Mouse (Mus musculus) layer of hippocampus, postnatal 25 days (tissue): ENCODE results near the gene Atp6v1g2. TPM values are rescaled to one million over a fixed set of nuclear protein-coding genes. Genes with fewer than 3 reads are reported as not detected.

Source experiments
- DNase-seq, 2 experiments: peaks; one replicate each; pipeline ENCODE4 v3.0.0; 2022; ENCODE audit warnings: mixed read lengths in 2 of 2, low spot score in 1 of 2; ENCODE audit errors: extremely low spot score in 1 of 2
- total RNA-seq, 2 experiments: library from RNA; stranded (reverse); gene quantifications; 2 replicates each; pipeline ENCODE4 v1.2.3; 2021

Gene Atp6v1g2
- total RNA-seq, result 100 to 1,000 TPM; 607 to 639 TPM

- no peak for DNase-seq
These were observed at the start of gene Atp6v1g2 for GRCm38 (mm10) chr17:35233114-35233980. Atp6v1g2 (plus strand) TSS chr17:35233660.

DNA sequence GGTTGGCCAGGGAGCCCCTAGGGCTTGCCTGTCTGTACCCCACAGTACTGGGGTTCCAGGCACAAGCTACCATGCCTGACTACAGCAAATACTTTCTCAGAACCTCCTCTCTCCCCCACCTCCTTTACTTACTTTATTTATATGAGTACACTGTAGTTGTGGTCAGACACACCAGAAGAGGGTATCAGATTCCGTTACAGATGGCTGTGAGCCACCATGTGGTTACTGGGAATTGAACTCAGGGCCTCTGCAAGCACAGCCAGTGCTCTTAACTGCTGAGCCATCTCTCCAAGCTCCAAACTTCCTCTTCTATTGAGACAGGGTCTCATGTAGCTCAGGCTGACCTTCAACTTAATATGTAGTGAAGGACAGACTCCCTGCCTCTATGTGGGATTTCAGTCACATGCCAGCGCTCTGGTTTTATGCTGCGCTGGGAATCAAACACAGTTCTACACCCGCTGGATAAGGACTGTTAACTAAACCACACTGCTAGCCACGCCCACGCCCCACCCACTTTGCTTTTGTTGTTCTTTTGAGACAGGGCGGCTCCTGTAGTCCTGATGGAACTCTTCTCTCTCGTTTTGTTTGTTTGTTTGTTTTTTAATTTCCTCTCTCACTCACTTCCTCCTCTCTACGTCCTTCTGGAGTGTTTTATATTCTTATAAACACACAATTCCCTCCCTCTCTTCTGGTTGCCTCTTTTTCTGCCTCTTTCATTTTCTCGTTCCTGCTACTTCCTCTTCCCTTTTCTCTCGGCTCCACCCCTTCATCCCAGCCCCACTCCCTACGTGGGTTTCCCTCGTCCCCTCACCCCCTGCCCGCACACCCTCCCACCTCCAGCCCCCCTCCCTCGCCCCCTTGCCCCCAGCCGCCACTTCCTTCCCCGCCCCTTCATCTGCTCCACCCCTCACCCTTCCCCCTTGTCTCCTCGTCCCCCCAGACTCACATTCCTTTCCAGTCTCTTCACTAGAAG, 47.5 kb upstream of the Atp6v1g2 start:
- DNase-seq, result no peak

DNA sequence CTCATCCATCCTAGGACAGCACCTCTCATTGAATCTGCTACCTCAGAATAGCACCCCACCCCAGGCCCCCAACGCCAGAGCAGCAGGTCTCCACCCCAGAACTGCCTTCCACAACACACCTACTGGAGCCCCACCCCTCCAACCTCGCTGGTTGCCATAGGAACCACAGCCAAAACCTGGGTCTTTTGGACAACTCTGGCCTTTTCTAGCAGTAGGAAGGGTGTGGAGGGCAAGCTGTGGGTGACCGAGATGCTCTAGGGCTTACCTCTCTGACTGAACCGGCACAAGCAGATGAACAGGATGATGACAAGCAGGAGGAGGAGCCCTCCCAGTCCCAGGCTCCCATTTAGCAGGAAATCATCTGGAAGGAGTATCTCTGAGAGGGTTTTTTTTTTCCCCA, 46.8 kb upstream of the Atp6v1g2 start:
- DNase-seq, result no peak

GRCm38 (mm10) chr17:35187345-35187744, 46.1 kb upstream of the Atp6v1g2 start:
- DNase-seq, result no peak

DNA sequence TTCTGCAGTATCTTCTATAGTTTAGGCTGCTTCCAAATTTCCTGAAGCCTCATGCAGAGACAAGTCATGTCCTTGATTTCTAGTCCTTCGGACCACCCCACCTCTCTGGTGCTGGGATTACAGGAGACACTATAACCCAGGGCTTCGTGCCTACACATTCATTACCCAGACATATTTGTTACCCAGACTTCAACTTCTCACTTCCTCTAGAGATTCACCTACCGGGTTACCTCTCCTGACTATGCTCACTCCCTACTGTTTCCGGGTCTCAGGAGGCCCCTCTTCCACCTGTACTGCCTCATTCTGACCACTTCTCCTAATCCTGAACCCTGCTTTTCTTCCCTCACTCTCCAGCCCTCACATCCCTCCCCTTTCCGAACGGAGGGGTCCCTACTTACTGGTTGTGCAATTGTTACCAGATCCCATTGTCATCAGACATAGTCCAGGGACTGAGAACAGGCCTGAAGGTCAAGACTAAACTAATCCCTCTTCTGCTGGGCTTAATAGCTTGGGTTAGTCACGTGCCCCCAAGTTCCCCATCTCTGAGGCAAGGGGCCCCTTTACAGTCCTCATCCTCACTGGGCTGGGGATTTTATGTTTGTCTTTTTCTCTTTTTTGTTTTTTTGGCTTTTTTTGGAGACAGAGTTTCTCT, 45.4 kb upstream of the Atp6v1g2 start, which contains the start of gene Lst1:
Lst1 (minus strand) TSS at position 481 of the 652 bp plus-strand sequence.
- DNase-seq, result no peak

- DNase-seq, result no peak
These were observed 44.3 kb upstream of the Atp6v1g2 start for GRCm38 (mm10) chr17:35189186-35189585.

DNA sequence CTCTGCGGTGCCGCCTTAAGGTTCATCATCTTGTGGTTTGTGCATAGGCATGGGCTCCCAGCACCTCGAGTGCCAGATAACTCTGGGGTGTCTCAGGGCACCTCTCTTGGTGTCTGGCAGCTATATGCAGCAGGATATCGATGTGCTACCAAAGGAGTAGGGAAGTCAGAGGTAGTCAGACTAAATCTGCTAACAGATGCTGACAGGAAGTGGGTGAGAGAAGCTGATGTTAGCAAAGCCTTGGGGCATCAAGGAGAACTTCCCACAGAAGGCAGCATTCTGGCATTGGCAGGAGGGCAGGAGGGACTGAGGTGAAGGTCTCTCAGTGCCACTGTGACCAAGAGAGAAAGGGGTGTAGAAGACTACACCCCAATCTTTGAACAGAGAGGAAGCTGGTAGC, 43.4 kb upstream of the Atp6v1g2 start:
- DNase-seq, result no peak

GRCm38 (mm10) chr17:35191723-35192122, 41.7 kb upstream of the Atp6v1g2 start:
- DNase-seq, result no peak

DNA sequence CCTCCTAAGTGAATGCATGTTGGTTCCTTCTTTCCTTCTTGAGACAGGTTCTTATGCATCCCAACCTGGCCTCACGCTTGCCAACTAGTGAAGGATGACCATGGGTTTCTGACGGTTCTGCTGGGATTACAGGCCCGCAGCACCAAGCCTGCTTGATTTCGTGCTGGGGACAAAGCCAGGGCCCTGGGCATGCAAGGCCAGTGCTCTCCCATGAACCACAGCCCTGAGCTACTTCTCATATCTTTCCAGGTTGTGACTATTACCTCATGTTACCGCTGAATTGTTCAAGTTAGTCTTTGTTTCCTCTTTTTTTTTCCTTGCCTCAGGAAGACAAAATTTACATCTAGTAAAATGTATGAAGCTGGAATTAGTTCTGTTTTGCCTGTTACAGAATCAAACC, 40.5 kb upstream of the Atp6v1g2 start:
- no peak for DNase-seq

DNA sequence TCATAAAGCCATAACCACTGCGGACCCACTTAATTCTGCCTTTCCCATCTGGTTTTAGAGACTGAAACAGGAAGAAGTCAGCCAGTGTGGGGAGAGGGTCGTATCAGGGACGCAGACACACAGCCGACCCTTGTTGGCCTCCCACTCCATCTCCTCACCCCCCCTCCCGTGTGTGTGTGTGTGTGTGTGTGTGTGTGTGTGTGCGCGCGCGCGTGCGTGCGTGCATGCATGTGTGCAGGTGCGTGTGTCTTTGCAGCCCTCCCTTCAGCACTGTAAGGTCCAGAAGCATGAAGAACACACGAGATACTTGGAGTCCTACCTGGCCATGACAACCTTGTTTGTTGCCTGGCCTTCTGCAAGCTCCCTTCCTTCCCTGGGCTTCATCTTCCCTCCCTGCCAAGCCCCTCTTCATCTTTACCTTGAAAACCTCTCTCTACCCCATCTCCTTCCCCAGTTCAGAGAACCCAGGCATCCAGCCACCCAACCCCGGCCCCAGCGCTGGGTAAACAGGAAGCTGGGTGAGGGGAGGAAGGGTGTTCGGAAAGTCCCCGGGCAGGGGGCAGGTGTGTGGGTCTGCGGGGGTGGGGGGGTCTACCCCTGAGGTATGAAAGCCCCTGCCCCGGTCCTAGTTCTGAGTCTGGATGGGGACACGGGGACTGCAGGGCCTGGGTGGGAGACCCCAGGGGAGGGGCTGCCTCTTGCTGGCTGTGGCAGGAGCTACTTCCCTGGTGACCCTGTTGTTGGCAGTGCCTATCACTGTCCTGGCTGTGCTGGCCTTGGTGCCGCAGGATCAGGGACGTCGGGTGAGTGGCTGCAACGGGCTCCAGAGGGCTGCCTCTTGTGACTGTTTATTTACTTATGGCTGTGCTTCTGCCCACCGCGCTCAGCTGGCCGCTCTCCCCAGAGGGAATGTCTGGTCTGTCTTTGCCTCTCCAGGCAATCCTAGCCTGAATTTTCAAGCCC, 39.3 kb upstream of the Atp6v1g2 start, which contains the start of gene Ltb:
Ltb (plus strand) TSS at position 559 of the 963 bp plus-strand sequence.
- no peak for DNase-seq

DNA sequence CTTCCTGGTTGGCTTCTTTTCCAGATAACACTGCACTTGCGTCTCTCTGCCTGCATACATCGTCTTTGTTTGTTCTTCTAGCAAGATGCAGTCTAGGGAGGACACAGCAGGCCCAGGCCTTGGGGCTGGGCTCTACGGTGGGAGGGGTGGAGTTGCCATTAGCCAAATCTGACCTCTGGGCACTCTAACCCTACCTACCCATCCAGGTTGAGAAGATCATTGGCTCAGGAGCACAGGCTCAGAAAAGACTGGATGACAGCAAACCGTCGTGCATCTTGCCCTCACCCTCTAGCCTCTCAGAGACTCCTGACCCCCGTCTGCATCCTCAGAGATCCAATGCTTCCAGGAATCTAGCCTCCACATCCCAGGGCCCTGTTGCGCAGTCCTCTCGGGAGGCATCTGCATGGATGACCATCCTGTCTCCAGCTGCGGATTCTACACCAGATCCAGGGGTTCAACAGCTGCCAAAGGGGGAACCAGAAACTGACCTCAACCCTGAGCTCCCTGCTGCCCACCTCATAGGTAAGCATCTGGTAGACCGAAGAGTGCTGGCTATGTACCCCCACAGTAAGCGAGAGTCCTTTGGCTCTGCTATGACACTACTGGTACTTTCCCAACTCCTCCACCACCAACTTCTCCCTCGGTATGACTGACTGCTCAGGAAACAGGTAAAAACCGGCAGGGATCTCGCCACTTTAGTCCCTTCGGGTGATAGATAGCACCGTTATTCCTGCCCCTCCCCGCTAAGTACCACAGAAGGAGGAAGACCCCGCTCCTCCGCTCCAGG, 38.4 kb upstream of the Atp6v1g2 start:
- DNase-seq, result no peak

- peak; percentile 78 to 82 for DNase-seq
These were observed 37.7 kb upstream of the Atp6v1g2 start for GRCm38 (mm10) chr17:35195631-35196320.

DNA sequence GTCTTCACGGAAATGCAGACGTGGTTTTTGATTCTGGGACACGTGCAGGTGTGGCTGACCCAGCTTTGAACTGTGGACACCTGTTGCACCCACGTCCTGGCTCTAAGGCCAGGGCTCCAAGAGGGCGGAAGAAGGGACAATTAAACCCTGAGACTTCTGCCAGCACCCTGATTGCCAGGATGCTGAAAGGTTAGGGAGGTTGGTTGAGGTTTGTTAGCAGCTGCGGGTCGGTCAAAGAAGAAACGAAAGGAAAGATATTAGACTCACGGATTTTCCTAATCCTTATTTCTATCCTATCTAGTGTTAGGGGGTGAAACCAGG, 37.2 kb upstream of the Atp6v1g2 start:
- no peak for DNase-seq

DNA sequence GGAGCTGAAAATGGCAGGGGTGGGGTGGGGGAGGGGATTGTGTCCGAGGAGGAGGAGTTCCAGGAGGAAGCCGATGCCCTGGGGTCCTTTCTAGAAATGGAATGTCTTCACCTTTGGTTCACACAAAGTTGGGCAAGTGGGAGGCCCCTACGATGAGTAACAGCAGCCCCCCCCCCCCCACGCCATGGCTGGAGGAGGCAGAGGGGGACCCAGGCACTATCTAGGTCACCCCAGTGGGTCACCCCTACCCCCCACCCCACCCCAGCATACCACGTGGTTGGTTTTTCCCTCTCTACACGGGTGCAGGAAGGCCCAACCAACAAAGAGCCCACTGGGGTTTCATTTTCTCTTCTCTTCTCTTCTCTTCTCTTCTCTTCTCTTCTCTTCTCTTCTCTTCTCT, 36.3 kb upstream of the Atp6v1g2 start:
- DNase-seq, result no peak

GRCm38 (mm10) chr17:35198029-35198428, 35.4 kb upstream of the Atp6v1g2 start:
- DNase-seq, result no peak

GRCm38 (mm10) chr17:35198946-35199345, 34.5 kb upstream of the Atp6v1g2 start:
- DNase-seq, result no peak

DNA sequence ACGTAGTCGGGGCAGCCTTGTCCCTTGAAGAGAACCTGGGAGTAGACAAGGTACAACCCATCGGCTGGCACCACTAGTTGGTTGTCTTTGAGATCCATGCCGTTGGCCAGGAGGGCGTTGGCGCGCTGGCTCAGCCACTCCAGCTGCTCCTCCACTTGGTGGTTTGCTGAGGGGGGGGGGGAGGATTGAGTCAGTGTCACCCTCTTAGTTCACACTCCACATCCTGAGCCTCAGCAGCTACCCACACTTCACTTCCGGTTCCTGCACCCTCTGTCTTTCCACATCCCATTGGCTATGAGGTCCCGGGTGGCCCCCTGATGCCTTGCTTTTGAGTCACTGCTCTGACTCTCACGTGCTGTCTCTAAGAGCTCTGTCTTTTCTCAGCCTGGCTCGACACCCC, 33.1 kb upstream of the Atp6v1g2 start:
- DNase-seq, result no peak

GRCm38 (mm10) chr17:35201128-35201527, 32.3 kb upstream of the Atp6v1g2 start:
- DNase-seq, result no peak
